Mouse (Mus musculus): ENCODE results near the gene Dok7.

Dok7 gene

DNA sequence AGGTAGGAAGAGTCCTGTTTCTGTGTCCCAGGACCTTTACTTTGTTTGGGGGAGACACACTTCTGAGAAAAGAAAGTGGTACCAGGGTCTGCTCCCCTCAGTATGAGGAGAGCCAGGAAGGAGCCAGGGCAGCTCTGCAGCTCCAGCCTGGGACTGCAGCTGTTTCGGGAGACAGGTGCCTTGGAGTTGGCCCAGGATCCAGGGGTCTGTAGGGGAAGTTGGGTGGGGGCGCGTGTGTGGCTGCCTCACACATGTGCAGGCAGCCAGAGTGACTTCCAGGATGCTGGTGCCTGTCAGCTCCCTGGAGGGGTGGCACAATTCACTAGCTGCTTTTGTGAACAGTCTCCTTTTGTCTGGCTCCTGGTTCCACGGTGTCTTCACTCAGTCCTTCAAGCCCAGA lies 1.0 kb downstream of the Dok7 start:
- DNase-seq (ENCODE audit: low spot score in 2 of 2): no peak

DNA sequence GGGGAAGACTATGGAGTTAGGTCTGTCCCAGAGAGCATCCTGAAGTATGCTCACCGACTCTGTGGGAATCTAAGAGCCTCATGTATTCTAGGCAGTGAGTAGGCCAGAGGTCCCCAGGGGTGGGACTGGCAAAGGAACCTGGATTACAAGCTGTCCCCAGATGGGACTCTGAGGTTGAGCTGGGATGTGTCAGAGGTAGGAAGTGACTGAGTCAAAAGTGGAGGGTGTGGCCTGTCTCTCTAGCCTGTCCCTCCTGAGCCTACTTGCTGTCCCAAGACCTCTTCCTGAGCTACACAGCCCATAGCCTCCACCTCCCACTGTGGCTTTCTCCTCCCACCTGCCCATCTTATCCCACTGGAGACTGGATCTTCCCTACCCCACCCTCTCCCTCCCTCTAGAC lies 1.6 kb downstream of the Dok7 start:
- DNase-seq (ENCODE audit: low spot score in 2 of 2): no peak

- no peak for DNase-seq (ENCODE audit: low spot score in 2 of 2)
Observed at GRCm38 (mm10) chr5:35060098-35060497, 3.5 kb downstream of the Dok7 start.

GRCm38 (mm10) chr5:35069841-35070240 lies 13.3 kb downstream of the Dok7 start:
- no peak for DNase-seq (ENCODE audit: low spot score in 2 of 2)

DNA sequence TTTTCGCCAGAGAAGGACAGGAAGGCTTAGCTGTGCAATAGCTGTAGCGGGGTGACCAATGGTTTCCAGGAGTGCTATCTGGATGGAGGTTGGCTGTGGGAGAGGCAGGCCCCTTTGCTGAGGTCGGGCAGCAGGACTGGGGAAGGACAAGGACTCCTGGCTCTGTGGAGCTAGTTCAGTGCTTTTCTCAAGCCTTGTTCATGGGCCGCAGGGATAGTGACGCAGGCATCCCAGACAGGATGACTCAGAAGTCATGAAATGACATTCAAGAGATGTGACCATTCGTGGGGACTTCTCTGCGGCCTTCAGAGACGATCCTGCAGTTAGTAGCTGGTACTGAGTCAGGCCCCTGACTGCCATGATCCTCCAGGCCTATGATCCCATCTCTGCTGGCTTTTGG lies 13.7 kb downstream of the Dok7 start:
- no peak for DNase-seq (ENCODE audit: low spot score in 2 of 2)

GRCm38 (mm10) chr5:35070953-35071352 lies 14.4 kb downstream of the Dok7 start:
- DNase-seq (ENCODE audit: low spot score in 2 of 2): peak in 1 of 2 experiments; percentile 48

- DNase-seq (ENCODE audit: low spot score in 2 of 2): no peak
Observed at GRCm38 (mm10) chr5:35071855-35072254, 15.3 kb downstream of the Dok7 start.

DNA sequence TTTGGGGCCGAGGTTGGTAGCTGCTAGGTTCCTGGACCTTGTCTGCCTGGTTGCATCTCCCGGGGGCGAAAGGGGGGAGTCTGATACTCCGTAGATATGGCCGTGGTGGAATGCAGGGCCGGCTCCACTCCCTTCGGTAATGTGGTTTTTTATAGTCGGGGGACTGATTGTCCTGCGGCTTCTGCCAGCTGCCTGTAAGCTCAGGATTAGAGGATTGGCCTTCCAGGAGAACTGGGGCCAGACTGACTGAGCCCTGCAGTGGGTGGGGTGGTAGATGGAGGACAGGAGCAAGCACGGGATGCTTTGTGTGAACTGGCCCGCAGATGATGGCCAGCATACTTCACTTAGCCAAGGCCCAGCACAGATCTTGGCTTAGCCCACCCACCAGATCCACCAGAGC lies 16.7 kb downstream of the Dok7 start:
- DNase-seq (ENCODE audit: low spot score in 2 of 2): no peak

- DNase-seq (ENCODE audit: low spot score in 2 of 2): no peak
Observed at GRCm38 (mm10) chr5:35073992-35074391, 17.4 kb downstream of the Dok7 start.

DNA sequence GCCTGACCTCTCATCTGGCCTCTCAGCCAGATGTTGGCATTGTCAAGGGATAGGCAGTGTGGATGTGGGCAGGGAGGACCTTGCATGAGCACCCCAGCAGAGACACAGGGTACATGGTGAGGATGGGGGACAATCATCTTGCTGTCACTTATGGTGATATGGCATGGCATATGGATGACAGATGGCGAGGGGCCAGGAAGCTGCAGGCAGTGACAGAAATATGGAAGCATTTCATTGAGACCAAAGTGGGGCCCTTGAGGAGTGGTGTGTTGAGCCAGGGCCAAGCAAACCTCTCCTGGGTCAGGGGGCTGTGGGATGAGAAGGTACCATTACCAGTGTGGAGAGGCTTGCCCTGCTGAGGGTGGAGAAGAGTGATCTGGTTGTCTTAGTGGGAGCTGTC lies 19.8 kb downstream of the Dok7 start:
- no peak for DNase-seq (ENCODE audit: low spot score in 2 of 2)

- no peak for DNase-seq (ENCODE audit: low spot score in 2 of 2)
Observed at GRCm38 (mm10) chr5:35079101-35079500, 22.5 kb downstream of the Dok7 start.

DNA sequence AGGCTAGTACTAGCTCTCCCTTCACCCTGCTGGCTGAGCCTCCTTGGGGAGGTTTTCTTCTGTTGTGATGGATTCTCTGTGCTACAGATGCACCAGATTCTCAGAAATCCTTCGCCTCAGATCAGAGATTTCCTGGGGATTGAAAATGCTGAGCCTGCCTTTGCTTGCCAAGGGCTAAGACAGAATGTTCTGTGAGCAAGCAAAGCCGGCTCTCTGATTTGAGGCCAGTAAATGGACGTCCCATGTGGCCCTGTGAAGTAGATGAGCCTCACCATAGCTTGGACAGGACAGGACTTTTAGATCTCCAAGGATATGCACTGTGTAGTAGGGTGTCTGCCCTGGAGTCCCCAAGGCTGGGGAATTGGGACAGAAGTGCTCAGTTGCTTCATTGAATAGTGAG lies 28.3 kb downstream of the Dok7 start:
- DNase-seq (ENCODE audit: low spot score in 2 of 2): no peak

DNA sequence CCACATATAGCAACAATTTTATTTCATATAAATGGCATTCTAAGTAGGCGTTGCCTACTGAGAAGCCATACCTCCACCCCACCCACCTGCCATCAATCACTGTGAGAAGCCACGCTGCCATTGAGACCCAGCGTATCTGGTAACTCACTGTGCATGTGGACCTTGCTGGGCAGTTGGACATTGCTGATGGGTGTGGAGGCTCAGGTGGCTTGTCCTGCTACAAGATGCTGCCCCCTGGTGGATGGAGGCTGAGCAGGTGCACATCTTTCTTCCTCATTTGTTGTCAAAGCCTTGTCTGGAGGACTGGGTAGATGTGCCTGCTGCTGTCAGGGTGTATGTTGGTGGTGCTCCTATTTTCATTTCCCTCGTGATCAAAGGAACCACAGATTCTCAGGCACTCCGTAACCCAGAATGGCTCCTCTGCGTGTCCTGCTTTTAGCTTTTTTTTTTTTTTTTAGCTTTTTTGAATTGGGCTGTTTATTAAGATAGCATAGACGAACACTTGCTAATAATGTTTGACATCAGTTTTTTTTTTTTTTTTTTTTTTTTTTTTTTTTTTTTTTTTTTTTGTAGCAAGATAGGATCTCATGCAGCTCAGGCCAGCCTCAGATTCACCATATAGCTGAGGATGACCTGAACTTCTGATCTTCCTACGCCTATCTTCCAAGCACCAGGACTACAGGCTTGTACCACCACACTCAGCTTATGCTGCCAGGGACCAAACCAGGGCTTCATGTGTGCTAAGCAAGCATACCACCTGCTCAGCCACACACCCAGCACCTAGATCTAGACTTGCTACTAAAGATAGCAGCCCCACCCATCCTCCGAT lies 32.4 kb downstream of the Dok7 start:
- DNase-seq (ENCODE audit: low spot score in 2 of 2): peak in 1 of 2 experiments; percentile 75

- DNase-seq (ENCODE audit: low spot score in 2 of 2): no peak
Observed at GRCm38 (mm10) chr5:35089614-35089963, 33.0 kb downstream of the Dok7 start.

- DNase-seq (ENCODE audit: low spot score in 2 of 2): no peak
Observed at GRCm38 (mm10) chr5:35091636-35092035, 35.1 kb downstream of the Dok7 start.

DNA sequence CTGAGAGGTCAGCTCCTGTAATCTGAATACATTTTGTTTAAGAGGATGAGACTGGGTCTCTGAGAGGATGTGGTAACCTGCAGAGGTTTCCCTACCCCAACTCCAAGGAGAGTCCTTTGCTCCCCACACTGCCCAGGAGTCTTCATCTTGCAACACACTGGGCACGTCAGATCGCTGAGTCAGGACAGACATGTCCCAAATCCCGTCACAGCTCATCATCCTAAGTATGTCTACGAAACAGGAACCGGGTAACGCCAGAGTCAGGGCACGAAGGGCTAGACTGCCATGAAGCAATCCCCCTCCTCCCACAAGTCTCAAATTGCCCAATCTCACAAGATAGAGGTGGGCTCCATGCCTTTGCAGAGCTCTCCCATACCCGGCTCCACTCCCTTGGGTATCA lies 46.5 kb downstream of the Dok7 start:
- DNase-seq (ENCODE audit: low spot score in 2 of 2): no peak

DNA sequence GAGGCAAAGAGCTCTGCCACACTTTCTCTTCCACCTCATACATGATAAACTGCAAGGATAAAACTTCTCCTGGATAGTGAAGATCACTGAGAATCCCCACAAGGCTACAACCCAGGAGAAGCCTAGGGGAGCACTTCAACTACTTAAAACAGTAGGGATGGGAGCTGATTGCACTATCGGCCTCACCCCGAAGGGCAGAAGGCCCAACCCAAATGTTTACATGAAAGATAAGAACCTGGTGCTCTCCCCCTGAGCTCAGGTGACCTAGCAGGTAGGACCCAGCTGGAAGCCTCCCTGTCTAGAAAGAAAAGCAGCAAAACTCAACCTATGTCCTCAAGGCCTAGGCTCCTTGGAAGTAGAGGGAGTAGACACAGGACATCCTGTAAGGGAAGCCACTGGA lies 47.0 kb downstream of the Dok7 start:
- no peak for DNase-seq (ENCODE audit: low spot score in 2 of 2)

DNA sequence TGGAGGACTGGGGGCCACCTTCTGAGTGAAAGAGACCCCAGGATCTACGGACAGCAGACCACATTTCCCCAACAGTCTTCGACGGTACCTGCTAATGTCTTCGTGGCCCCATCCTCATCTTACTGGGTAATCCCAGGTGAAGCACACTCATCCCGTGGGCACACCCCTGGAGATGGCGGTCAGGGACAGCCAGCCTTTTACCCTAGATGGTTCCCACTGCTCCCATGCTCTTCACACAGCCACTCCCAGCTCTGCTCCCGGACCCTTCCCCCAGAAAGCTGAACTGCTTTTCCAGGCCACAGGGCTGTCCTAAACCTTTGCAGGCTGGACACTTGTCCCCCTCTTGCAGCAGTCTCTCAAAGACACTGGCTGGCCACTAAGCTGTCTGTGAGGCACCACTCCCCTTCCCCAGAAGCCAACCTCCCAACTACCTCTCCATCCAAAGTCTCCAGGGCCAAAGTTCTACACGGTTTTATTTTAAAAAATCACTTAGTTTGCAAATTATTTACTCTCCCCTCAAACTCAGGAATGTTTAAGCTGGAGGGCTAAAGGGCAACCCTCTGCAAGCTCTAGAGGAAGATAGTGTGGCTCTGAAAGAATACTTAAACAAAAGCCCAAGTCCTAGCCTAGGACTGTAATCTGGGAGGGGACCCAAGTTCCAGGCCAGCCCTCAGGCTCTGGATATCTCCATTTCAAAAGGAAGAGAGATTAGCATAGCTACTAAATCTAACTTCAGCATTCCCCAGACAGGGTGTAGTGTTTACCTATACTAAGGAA lies 47.8 kb downstream of the Dok7 start:
- no peak for DNase-seq (ENCODE audit: low spot score in 2 of 2)

- peak; percentile 59 to 86 for DNase-seq (ENCODE audit: low spot score in 2 of 2)
Observed at GRCm38 (mm10) chr5:35104960-35105921, 48.7 kb downstream of the Dok7 start, which contains the start of gene Lrpap1. Gene Lrpap1, minus strand, starts transcription at chr5:35105766.

DNA sequence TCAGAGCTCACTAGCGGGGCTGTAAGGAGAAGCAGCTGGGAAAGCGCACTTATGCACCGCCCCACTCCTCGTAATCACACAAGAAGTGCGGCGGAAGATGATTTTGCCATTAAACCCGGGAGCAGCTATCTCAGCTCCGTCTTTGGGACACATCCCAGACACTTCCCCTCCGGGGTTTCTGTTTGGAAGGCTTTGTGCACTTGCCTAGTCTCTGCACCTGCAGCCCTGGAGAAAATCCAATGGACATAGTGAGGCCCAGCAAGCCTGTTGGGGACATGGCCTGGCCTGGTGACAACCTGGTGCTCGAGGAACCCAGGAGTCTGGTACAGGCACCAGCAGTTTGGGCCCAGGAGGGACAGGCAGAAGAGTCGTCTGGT lies 49.3 kb downstream of the Dok7 start:
- DNase-seq (ENCODE audit: low spot score in 2 of 2): no peak

GRCm38 (mm10) chr5:35112444-35112843 lies 55.9 kb downstream of the Dok7 start:
- peak; percentile 56 to 60 for DNase-seq (ENCODE audit: low spot score in 2 of 2)

GRCm38 (mm10) chr5:35116002-35116401 lies 59.4 kb downstream of the Dok7 start:
- no peak for DNase-seq (ENCODE audit: low spot score in 2 of 2)
